Mouse (Mus musculus): ENCODE measurements at regions not wholly inside any gene's neighbourhood (a gene's known extent, or its start where the extent isn't known, plus 50 kb on each side); places are given as distances from the start of the nearest gene placed in this dataset.

DNA sequence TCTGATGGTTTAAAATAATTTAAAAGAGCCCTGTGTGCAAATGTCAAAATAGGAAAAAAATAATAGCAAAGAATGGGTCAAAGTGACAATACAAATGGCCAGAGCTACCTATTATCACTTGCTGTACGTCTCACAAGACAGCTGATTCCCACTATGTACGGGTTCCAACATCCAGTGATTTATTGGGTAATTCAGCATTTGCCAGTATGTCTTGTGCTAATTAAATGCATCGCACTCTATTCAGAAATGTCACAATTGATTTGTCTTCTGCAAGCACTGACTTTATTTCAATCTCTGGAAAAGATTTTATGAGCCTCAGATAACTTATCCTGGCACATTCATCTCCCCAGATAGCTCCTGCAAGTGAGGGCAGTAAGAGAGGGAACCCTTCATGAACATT, 55.1 kb upstream of the Pter start:
- no peak for TF ChIP-seq HCFC1 (IDR thresholded peaks at IDR 0.05; ENCODE audit: low read depth, low read length)
- no peak for TF ChIP-seq ZC3H11A (IDR thresholded peaks at IDR 0.05; ENCODE audit: low read depth, low read length)
- no peak for TF ChIP-seq ZNF384 (IDR thresholded peaks at IDR 0.05; ENCODE audit: low read depth, low read length)

Data from CH12.LX (cell line).